Mouse (Mus musculus): ENCODE measurements around the gene Clmp. TPM values are rescaled to one million over a fixed set of nuclear protein-coding genes. Genes with fewer than 3 reads are reported as not detected.
"Not testable (repeated sequence)": the region's sequence is repeated elsewhere in the genome, so short reads cannot be mapped to it uniquely, and the experiment has no call there.

Clmp gene
- total RNA-seq, 2 experiments from 2014 or later: 13.0 to 16.6 TPM

DNA sequence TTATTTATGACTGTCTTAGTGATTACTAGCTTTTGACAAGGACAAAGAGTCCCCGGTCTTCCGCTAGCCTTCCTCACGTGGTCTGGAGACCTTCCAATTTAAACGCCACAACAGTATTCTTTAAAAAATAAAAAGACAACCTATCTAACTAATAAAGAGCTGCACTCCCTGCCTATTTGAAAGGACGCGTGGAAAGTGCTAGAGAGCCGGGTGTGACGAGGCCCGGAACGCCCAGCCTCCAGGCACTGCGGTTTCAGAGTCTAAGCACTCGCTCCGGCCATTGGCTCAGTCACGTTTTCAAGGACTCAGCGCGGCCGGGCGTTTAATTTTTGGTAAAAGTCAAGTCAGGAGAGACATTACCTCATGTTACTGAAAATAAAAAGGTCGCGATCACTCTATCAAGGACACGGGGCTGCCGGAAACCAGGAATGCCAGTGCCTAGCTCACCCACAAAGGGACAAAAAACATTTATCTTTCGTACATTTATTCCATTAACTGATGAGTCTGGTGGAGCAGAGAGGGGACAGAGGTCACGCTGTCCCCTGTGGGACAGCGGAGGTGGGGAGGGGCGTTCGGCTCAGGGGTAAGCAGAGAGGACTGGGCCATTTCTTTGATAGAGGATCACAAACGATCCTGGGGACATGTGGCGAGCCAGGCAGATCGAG lies 114.2 kb downstream of the Clmp start:
- peak; percentile 58 to 79 for DNase-seq (ENCODE audit: low spot score in 2 of 2)

DNA sequence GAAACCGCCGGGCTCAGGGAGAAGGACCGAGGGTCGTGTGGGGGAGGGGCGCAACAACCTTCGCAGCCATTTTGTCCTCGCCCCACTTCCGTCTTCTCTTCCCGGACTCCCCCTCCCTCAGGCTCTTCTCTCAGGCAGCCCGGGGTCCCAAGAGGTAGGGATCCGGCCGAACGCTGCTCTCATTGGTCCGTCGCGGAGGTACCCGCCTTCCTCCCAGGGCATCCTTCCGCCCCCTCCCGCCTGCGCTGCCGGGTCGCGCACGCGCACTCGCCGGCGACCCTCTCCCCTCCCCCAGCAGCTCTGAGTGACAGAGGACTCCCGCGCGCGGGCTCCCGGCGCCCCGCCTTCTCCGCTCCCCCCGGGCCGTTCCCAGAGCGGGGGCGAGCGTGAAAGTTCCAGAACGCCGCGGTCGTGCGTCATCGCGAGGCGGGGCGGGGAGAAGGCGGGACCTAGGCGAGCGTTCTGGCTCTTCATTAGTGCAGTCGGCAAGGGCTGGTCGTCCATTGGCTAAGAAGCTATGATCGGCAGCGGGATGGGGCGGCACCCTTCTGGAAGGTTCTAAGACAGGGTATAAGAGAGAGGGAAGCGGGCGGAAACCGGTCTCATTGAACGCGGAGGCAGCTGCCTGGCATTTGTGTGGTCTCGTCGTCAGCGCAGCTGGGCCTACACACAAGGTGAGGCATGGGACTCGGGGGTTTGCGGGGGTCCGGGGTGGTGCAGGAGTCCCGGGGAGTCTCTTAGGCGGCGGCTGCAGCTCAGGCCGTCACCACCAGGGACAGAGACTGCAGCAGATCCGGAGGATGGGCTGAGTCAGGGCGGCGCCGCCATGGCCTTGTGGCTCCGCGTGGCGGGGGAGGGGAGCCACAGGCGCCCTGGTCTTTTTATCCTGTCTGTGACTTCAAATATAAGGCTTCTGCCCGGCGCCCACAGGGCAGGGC lies 115.2 kb downstream of the Clmp start, which contains the start of gene Hspa8:
Hspa8 (plus strand) TSS at position 310 of the 938 bp plus-strand sequence.
- DNase-seq (ENCODE audit: low spot score in 2 of 2): peak; percentile 99 to 100

- DNase-seq (ENCODE audit: low spot score in 2 of 2): not testable (repeated sequence)
Observed at GRCm38 (mm10) chr9:40801614-40802532, 116.1 kb downstream of the Clmp start.

- DNase-seq (ENCODE audit: low spot score in 2 of 2): not testable (repeated sequence)
Observed at GRCm38 (mm10) chr9:40802533-40802875, 116.7 kb downstream of the Clmp start.

DNA sequence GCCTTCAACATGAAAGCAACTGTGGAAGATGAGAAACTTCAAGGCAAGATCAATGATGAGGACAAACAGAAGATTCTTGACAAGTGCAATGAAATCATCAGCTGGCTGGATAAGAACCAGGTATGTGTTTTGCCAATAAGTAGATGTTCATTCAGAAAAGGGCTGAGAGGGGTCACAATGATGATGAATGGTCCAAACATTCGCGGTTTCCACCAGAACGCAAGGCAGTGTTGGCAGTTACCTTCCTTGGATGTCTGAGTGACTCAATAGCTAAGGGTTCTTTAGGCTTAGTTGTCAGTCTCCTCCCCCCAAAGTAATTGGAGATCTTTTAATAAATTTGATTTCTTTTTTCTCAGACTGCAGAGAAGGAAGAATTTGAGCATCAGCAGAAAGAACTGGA lies 118.8 kb downstream of the Clmp start:
- not testable (repeated sequence) for DNase-seq (ENCODE audit: low spot score in 2 of 2)

DNA sequence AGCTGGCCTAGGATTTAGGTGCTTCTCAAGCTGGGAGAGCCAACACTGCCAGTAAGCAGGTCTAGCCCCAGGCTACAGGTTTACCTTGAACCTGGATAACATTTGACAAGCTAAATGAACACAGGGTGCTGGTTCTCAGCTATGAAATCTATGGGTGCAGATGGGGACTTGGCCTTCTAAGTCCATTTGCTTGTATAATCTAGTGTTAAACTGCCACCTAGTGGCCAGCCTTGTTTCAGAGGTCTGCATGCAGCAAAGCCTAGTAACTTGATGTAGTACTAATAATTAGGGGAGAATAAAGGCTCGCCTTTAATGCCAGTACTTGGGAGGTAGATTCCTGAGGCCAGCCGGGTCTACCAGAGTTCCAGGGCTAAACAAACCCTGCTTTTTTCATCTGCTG lies 119.5 kb downstream of the Clmp start:
- DNase-seq (ENCODE audit: low spot score in 2 of 2): peak in 1 of 2 experiments; percentile 54

DNA sequence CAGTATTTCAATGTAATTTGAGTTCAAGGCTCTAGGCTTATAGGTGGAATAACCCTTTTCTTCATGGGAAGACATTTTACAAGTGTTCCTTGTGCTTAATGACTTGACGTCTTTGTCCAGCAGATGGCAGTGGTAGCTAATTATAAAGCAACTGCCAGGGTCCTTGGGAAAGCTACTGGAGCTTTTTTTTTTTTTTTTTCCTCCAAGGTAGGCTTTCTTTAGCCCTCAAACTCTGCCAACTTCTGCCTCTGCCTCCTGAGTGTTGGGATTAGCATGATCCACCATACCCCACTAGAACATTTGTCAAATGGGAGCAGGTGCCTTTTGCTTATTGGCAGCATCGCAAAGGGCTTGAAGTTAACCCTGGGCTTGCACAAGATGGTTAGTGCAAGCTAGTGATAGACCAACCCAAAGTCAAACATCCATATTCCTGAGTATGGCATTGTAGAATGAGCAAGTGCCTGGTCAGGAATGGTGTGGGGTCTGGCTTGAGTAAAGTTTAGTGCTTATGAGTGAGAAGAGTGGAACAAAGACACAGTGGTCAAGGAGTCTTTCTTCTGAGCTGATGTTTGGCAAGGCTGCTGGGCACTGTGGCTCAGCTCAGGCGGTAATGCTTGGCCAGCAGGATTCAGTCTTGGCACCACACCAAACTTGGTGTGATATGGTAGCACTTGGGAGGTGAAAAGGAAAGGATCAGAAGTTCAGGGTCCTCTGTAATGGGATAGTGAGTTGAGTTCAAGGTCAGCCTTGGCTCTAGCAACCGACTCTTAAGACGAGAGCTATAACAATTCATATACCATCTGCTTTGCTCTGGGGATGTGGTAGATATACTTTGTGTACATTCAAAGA lies 120.9 kb downstream of the Clmp start:
- DNase-seq (ENCODE audit: low spot score in 2 of 2): no peak

GRCm38 (mm10) chr9:40807289-40807920 lies 121.6 kb downstream of the Clmp start:
- no peak for DNase-seq (ENCODE audit: low spot score in 2 of 2)

- no peak for DNase-seq (ENCODE audit: low spot score in 2 of 2)
Observed at GRCm38 (mm10) chr9:40808061-40808906, 122.5 kb downstream of the Clmp start.

- no peak for DNase-seq (ENCODE audit: low spot score in 2 of 2)
Observed at GRCm38 (mm10) chr9:40808907-40809280, 123.1 kb downstream of the Clmp start.

DNA sequence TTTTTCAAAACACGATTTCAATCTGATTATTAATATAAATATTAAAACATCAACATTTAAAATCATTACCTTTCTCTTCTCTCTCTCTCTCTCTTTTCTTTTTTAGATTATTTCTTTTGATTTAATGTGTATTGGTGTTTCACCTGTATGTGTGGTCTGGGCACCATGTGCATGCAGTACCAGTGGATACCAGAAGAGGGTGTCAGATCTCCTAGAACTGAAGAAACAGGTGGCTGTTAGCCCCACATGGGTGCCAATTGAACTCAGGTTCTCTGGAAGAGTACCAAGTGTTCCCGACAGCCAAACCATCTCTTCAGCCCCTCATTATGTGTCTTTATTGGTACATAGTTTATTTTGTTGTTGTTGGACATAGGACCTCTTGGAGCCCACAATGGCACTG lies 126.1 kb downstream of the Clmp start:
- no peak for DNase-seq (ENCODE audit: low spot score in 2 of 2)

DNA sequence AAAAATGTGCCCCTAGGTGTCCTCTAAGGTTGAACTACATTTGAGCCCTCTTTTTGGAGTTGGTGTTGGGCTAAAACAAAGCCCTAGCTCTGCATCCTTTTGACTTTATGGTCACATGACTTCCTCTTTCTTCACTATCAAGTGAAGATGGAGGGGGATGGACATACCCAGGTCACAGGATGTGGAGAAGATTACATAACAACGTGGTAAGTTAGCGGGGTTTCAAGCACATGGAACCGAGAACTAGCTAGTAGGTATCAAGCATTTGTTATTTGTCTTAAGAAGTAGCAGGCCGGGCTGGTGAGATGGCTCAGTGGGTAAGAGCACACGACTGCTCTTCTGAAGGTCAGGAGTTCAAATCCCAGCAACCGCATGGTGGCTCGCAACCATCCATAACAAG lies 128.3 kb downstream of the Clmp start:
- no peak for DNase-seq (ENCODE audit: low spot score in 2 of 2)

GRCm38 (mm10) chr9:40817325-40818028 lies 131.7 kb downstream of the Clmp start:
- DNase-seq (ENCODE audit: low spot score in 2 of 2): no peak

DNA sequence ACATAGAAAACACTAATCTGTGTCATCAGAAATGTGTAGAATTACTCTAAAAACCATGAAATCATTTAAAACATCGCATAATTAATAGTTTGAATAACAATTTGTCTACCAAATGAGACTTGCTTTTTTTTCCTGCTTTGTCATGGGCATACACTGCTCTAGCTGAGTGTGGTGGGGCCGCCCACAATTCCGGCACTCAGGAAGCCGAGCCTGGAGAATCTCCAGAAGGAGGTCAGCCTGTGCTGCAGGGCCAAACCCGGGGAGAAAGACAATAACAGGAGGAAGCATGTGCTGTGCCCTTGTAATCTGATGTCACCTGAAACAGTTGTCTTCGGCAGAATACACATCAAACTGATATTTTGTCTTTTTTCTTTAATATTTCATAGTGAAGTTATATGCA lies 139.8 kb downstream of the Clmp start:
- no peak for DNase-seq (ENCODE audit: low spot score in 2 of 2)

DNA sequence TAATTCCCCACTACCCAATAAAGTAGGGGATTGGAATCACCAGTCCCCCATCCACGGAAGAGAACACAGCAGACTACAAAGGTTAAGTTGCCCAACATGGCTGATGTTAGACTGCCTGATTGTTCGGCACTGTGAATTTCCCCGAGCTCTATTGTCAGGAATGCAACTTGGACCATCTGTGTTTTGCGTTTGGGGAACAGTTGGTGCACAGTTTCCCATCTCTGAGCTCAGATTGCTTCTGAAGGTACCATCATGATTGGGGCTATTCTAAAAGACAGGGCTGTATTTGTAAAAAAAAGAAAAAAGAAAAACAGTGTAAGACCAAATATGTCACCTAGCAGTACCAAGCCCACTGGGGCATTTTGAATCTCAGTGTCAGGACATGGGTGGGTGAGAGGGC lies 141.6 kb downstream of the Clmp start:
- no peak for DNase-seq (ENCODE audit: low spot score in 2 of 2)

GRCm38 (mm10) chr9:40834569-40834968 lies 148.8 kb downstream of the Clmp start:
- DNase-seq (ENCODE audit: low spot score in 2 of 2): peak; percentile 41 to 54
